ENCODE assay signal across 8 mouse cellular contexts in genomic region chr8:105607062-105607461, GRCm38 (mm10). TPM values are rescaled to one million over a fixed set of nuclear protein-coding genes. Genes with fewer than 3 reads are reported as not detected.
A peak's percentile ranks its signal among the peaks of the same experiment; 100 is the strongest.
DNase-seq lines count a peak whose midpoint lies in the region; ATAC-seq and TF ChIP-seq lines count a peak whose summit lies in the region.

No protein-coding gene starts in this region.

- no peaks in the 10 kb centered on the region for H3K9me3 ChIP-seq in neural tube, embryonic 11.5 days (ENCODE audit: control insufficient read depth, low read length)
- H3K9me3 ChIP-seq in limb, embryonic 10.5 days (replicated peaks) = no peaks in the 10 kb centered on the region

- TF ChIP-seq POLR2A in olfactory bulb, adult 2 months (IDR thresholded peaks at IDR 0.05; ENCODE audit: insufficient read depth, low read depth, low read length) = no peak

- peak; percentile 30 for DNase-seq in cerebellum, adult 9-10 months
- DNase-seq in cerebellum, postnatal 36 days = no peak
- no peak for DNase-seq in neural tube, embryonic 11.5 days (ENCODE audit: low spot score)
- DNase-seq in neural tube, embryonic 10.5 days (ENCODE audit: extremely low spot score, low spot score) = no peak
- no peak for DNase-seq in limb, embryonic 10.5 days (ENCODE audit: low spot score)
- DNase-seq in ovary, postnatal 36 days (ENCODE audit: low spot score) = no peak

- peak overlapping the region; percentile 91 for H3K9ac ChIP-seq in neural tube, embryonic 11.5 days (ENCODE audit: low read length)

- H3K27me3 ChIP-seq in neural tube, embryonic 11.5 days (ENCODE audit: control insufficient read depth, insufficient read depth, low read length) = peaks cover 3% of the 10 kb centered on the region; the same call in 1 of the 2 replicates
- peaks cover 10% of the 10 kb centered on the region for H3K27me3 ChIP-seq in limb, embryonic 10.5 days (ENCODE audit: low read depth, poor library complexity, severe bottlenecking)

- H3K27ac ChIP-seq in neural tube, embryonic 11.5 days (ENCODE audit: low read depth, low read length) = 0 out of 2 replicates have a peak overlapping the region, but pooled peaks have one; percentile 20
- H3K27ac ChIP-seq in limb, embryonic 10.5 days = peak overlapping the region; percentile 88; the same call in 1 of the 2 replicates
- peak overlapping the region; percentile 95 for H3K27ac ChIP-seq in olfactory bulb, adult 2 months (ENCODE audit: insufficient read depth, low read depth, low read length)

- no peak for TF ChIP-seq CTCF in olfactory bulb, adult 2 months (IDR thresholded peaks at IDR 0.05; ENCODE audit: insufficient read depth, low read depth, low read length)

- peak overlapping the region; percentile 93 for H3K4me2 ChIP-seq in neural tube, embryonic 11.5 days (ENCODE audit: low read depth)

- peaks cover 21% of the 10 kb centered on the region for H3K4me1 ChIP-seq in neural tube, embryonic 11.5 days (ENCODE audit: control insufficient read depth, insufficient read depth, low read length)
- peaks cover 38% of the 10 kb centered on the region for H3K4me1 ChIP-seq in limb, embryonic 10.5 days
- H3K4me1 ChIP-seq in olfactory bulb, adult 2 months (ENCODE audit: control insufficient read depth, insufficient read depth, low read length) = peaks cover 19% of the 10 kb centered on the region

- 7% methylated on average over 10 of the region's 10 CpGs for WGBS in neural tube, embryonic 11.5 days
- 7% methylated on average over 10 of the region's 10 CpGs for WGBS in limb, embryonic 10.5 days
- 2% methylated on average over 10 of the region's 10 CpGs for WGBS in olfactory bulb, adult 2 months

- peak overlapping the region; percentile 85 for H3K4me3 ChIP-seq in neural tube, embryonic 11.5 days (ENCODE audit: low read depth, low read length)
- peak overlapping the region; percentile 90 for H3K4me3 ChIP-seq in limb, embryonic 10.5 days
- peak overlapping the region; percentile 89 for H3K4me3 ChIP-seq in olfactory bulb, adult 2 months (ENCODE audit: insufficient read depth, low read depth, low read length)

- no peak for ATAC-seq in neural tube, embryonic 11.5 days (ENCODE audit: insufficient read depth, low FRiP score, low TSS enrichment)
- no peak for ATAC-seq in granulocyte monocyte progenitor cell, adult 5-6 weeks (replicated peaks; ENCODE audit: poor library complexity, severe bottlenecking)

- no peaks in the 10 kb centered on the region for H3K36me3 ChIP-seq in neural tube, embryonic 11.5 days (ENCODE audit: control insufficient read depth, insufficient read depth, low read length)
- H3K36me3 ChIP-seq in limb, embryonic 10.5 days = peaks cover 8% of the 10 kb centered on the region; the same call in 1 of the 2 replicates

RNA-seq across cellular contexts. Expression of gene Ripor1, which starts 2.0 kb away (rescaled TPM):
- polyA plus RNA-seq in neural tube, embryonic 11.5 days (2014; fragmentation: Nextera tagmentation; extraction: Ambion mirVana) = 19.3 and 20.3 TPM in 2 replicates
- polyA plus RNA-seq in limb, embryonic 10.5 days (2016; fragmentation: Nextera tagmentation; extraction: Ambion mirVana) = 17.5 and 18.0 TPM in 2 replicates
- polyA plus RNA-seq in olfactory bulb, adult 2 months (2012; ENCODE audit: insufficient read depth, insufficient read length, low replicate concordance, missing spikeins) = not detected in 2 replicates
- 55.3 and 92.8 TPM in 2 replicates for total RNA-seq in granulocyte monocyte progenitor cell, adult 5-6 weeks (2014; fragmentation: Nextera tagmentation)
- 5.4 and 10.1 TPM in 2 replicates for total RNA-seq in granulocyte monocyte progenitor cell, adult 5-6 weeks (2017)

RNA-seq across cellular contexts. Expression of gene Ctcf, which starts 29.3 kb away (rescaled TPM):
- polyA plus RNA-seq in neural tube, embryonic 11.5 days (2014; fragmentation: Nextera tagmentation; extraction: Ambion mirVana) = 98.5 and 111 TPM in 2 replicates
- 132 and 157 TPM in 2 replicates for polyA plus RNA-seq in limb, embryonic 10.5 days (2016; fragmentation: Nextera tagmentation; extraction: Ambion mirVana)
- 898 TPM in 1 of 2 replicates, not detected in the other for polyA plus RNA-seq in olfactory bulb, adult 2 months (2012; ENCODE audit: insufficient read depth, insufficient read length, low replicate concordance, missing spikeins)
- total RNA-seq in granulocyte monocyte progenitor cell, adult 5-6 weeks (2014; fragmentation: Nextera tagmentation) = 104 and 105 TPM in 2 replicates
- 84.1 and 107 TPM in 2 replicates for total RNA-seq in granulocyte monocyte progenitor cell, adult 5-6 weeks (2017)

RNA-seq across cellular contexts. Expression of gene Agrp, which starts 30.1 kb away (rescaled TPM):
- 0.66 and 2.1 TPM in 2 replicates for polyA plus RNA-seq in neural tube, embryonic 11.5 days (2014; fragmentation: Nextera tagmentation; extraction: Ambion mirVana)
- 0.39 and 0.69 TPM in 2 replicates for polyA plus RNA-seq in limb, embryonic 10.5 days (2016; fragmentation: Nextera tagmentation; extraction: Ambion mirVana)
- not detected in 2 replicates for polyA plus RNA-seq in olfactory bulb, adult 2 months (2012; ENCODE audit: insufficient read depth, insufficient read length, low replicate concordance, missing spikeins)
- not detected in 2 replicates for total RNA-seq in granulocyte monocyte progenitor cell, adult 5-6 weeks (2014; fragmentation: Nextera tagmentation)
- not detected in 2 replicates for total RNA-seq in granulocyte monocyte progenitor cell, adult 5-6 weeks (2017)

RNA-seq across cellular contexts. Expression of gene Atp6v0d1, which starts 41.2 kb away (rescaled TPM):
- polyA plus RNA-seq in neural tube, embryonic 11.5 days (2014; fragmentation: Nextera tagmentation; extraction: Ambion mirVana) = 137 and 148 TPM in 2 replicates
- 58.3 and 68.6 TPM in 2 replicates for polyA plus RNA-seq in limb, embryonic 10.5 days (2016; fragmentation: Nextera tagmentation; extraction: Ambion mirVana)
- polyA plus RNA-seq in olfactory bulb, adult 2 months (2012; ENCODE audit: insufficient read depth, insufficient read length, low replicate concordance, missing spikeins) = not detected in 2 replicates
- total RNA-seq in granulocyte monocyte progenitor cell, adult 5-6 weeks (2014; fragmentation: Nextera tagmentation) = 112 and 132 TPM in 2 replicates
- total RNA-seq in granulocyte monocyte progenitor cell, adult 5-6 weeks (2017) = 47.1 and 47.3 TPM in 2 replicates

Comparison
In these comparisons a context has a peak if more than half of its experiments do, and no peak if none do; other contexts are left out.
1. H3K27ac ChIP-seq: peak in every context shown above with its lines; median percentile 95 in olfactory bulb, adult 2 months; 88 in limb, embryonic 10.5 days; 20 in neural tube, embryonic 11.5 days.